Mouse (Mus musculus): Measurements from ENCODE around the gene Klhl6. TPM values are rescaled to one million over a fixed set of nuclear protein-coding genes. Genes with fewer than 3 reads are reported as not detected.
A peak's percentile ranks its signal among the peaks of the same experiment; 100 is the strongest.

Klhl6 gene
- total and polyA plus RNA-seq, 2 experiments from 2014 or later, result 3.0 to 3.2 TPM

DNA sequence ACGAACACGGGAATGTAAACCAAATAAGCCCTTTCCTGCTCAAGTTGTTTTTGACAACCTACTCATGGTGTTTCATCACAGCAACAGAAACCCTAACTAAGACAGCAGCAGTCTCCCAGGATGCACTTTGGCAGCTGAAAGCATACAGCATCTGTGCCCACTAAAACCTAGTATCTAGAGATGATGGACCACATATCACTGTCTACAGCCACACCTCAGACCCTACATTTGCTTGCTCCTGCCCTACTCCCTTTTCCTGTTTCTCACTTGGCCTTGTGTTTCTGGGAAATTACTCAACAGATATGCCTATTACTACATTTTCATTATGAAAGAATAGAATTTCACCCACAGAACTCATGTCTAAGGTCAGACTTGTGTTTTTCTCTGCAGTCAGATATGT lies 70.3 kb downstream of the Klhl6 start:
- Histone ChIP-seq H3K27me3 (ENCODE audit: insufficient read depth, low read length) (no peaks in the 10 kb centered on the region), H3K9ac (no peak overlapping the region), H3K27ac (ENCODE audit: low read depth, low read length) (no peak overlapping the region), H3K4me2 (ENCODE audit: low read depth) (no peak overlapping the region), H3K36me3 (ENCODE audit: insufficient read depth) (no peaks in the 10 kb centered on the region), H3K9me3 (ENCODE audit: low read length) (no peaks in the 10 kb centered on the region), H3K4me1 (ENCODE audit: insufficient read depth) (no peaks in the 10 kb centered on the region), H3K4me3 (ENCODE audit: low read depth, low read length) (no peak overlapping the region)
- no peak for TF ChIP-seq CTCF (IDR thresholded peaks at IDR 0.05; ENCODE audit: low read depth)
- WGBS, result 72% methylated on average over 2 of the region's 2 CpGs
- ATAC-seq (no peak), DNase-seq (no peak)

- Histone ChIP-seq H3K27me3 (ENCODE audit: insufficient read depth, low read length) (no peaks in the 10 kb centered on the region), H3K4me2 (ENCODE audit: low read depth) (no peak overlapping the region), H3K4me1 (ENCODE audit: insufficient read depth) (no peaks in the 10 kb centered on the region), H3K9me3 (ENCODE audit: low read length) (no peaks in the 10 kb centered on the region), H3K27ac (ENCODE audit: low read depth, low read length) (no peak overlapping the region), H3K36me3 (ENCODE audit: insufficient read depth) (no peaks in the 10 kb centered on the region), H3K4me3 (ENCODE audit: low read depth, low read length) (no peak overlapping the region), H3K9ac (no peak overlapping the region)
- ATAC-seq, result no peak
- 66% methylated on average over 3 of the region's 3 CpGs for WGBS
- DNase-seq, result no peak
- TF ChIP-seq CTCF (IDR thresholded peaks at IDR 0.05; ENCODE audit: low read depth), result no peak
Measured at GRCm38 (mm10) chr16:19908291-19908690, 74.5 kb downstream of the Klhl6 start.

- no peaks in the 10 kb centered on the region for H3K9me3 ChIP-seq (ENCODE audit: low read length)
- H3K4me1 ChIP-seq (ENCODE audit: insufficient read depth), result no peaks in the 10 kb centered on the region
- DNase-seq (peak; percentile 57), ATAC-seq (peak; percentile 58; the same call in 1 of the 2 replicates)
- no peak overlapping the region for H3K9ac ChIP-seq
- WGBS, result 38% methylated on average over 2 of the region's 2 CpGs
- no peak overlapping the region for H3K4me3 ChIP-seq (ENCODE audit: low read depth, low read length)
- H3K36me3 ChIP-seq (ENCODE audit: insufficient read depth), result no peaks in the 10 kb centered on the region
- H3K27me3 ChIP-seq (ENCODE audit: insufficient read depth, low read length), result no peaks in the 10 kb centered on the region
- peak; percentile 67 for TF ChIP-seq CTCF (IDR thresholded peaks at IDR 0.05; ENCODE audit: low read depth)
- no peak overlapping the region for H3K27ac ChIP-seq (ENCODE audit: low read depth, low read length)
- no peak overlapping the region for H3K4me2 ChIP-seq (ENCODE audit: low read depth)
Measured at GRCm38 (mm10) chr16:19907103-19907502, 75.7 kb downstream of the Klhl6 start.

DNA sequence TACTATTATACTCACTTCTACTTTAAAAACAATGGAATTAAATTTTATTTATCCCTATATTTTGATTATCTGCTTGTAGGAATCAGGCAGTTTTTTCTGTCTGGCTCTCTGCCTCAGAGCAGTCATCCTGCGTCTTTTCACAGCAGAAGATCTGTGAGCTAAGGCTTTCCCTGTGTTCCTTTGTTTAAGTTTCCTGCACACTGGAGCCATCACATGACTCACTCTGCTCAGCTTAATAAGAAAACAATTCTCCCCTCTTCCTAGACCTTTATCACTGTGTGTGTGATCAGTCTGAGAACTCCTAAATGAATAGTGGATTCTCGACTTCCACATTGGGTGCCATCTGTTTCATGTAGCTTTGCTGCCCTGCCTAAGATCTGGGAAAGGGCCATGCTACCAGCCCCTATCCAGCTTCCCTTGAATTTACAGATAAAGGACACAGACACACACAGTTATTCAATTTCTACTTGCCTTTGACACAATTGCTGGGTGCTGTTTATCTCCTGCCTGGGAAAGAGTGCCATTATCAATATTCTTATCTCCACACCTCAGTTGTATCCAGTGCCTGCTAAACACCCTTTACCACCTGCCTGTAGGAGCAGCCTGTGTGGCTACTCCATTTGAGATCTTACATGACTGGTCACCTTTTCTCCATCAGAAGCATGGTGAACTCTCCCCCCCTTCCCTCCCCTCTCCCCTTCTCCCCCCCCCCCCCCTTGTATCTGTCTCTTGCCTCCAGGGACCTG lies 77.9 kb downstream of the Klhl6 start:
- DNase-seq, result no peak
- Histone ChIP-seq H3K27ac (ENCODE audit: low read depth, low read length) (no peak overlapping the region), H3K27me3 (ENCODE audit: insufficient read depth, low read length) (no peaks in the 10 kb centered on the region), H3K36me3 (ENCODE audit: insufficient read depth) (no peaks in the 10 kb centered on the region), H3K4me3 (ENCODE audit: low read depth, low read length) (no peak overlapping the region), H3K4me2 (ENCODE audit: low read depth) (no peak overlapping the region), H3K9ac (no peak overlapping the region), H3K4me1 (ENCODE audit: insufficient read depth) (no peaks in the 10 kb centered on the region), H3K9me3 (ENCODE audit: low read length) (no peaks in the 10 kb centered on the region)
- WGBS, result 39% methylated on average over 2 of the region's 2 CpGs
- no peak for TF ChIP-seq CTCF (IDR thresholded peaks at IDR 0.05; ENCODE audit: low read depth)
- ATAC-seq, result no peak

DNA sequence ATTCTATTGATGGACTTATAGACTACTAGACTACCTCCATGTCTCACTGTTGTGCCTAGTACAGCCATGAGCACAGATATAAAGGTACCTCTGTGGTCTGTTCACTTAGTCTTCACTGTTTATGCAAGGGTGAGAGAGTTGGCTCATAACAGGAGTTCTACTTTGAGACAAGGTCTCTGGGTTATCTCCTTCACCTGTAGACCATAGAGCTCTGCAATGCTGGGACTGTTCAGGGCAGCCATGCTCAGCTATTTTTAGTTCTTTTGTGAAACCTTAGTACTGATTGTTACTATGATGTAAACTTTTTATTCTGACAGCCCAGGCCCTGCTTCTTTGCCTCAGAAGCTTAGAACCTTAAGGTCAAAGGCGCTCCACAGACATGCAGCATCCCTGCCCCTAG lies 79.0 kb downstream of the Klhl6 start:
- no peak for TF ChIP-seq CTCF (IDR thresholded peaks at IDR 0.05; ENCODE audit: low read depth)
- Histone ChIP-seq H3K4me1 (ENCODE audit: insufficient read depth) (no peaks in the 10 kb centered on the region), H3K4me3 (ENCODE audit: low read depth, low read length) (no peak overlapping the region), H3K9ac (no peak overlapping the region), H3K36me3 (ENCODE audit: insufficient read depth) (no peaks in the 10 kb centered on the region), H3K4me2 (ENCODE audit: low read depth) (no peak overlapping the region), H3K9me3 (ENCODE audit: low read length) (no peaks in the 10 kb centered on the region), H3K27me3 (ENCODE audit: insufficient read depth, low read length) (no peaks in the 10 kb centered on the region), H3K27ac (ENCODE audit: low read depth, low read length) (no peak overlapping the region)
- no peak for ATAC-seq
- 96% methylated on average over 1 of the region's 1 CpGs for WGBS
- no peak for DNase-seq

Other genes starting within 250 kb of the Klhl6 start
- gene B3gnt5, start 222.8 kb downstream of the Klhl6 start, total RNA-seq (2014; rRNA removed), result 45.4 and 50.4 TPM in 2 replicates
- gene B3gnt5, start 222.8 kb downstream of the Klhl6 start, polyA plus RNA-seq (2015; fragmentation: Nextera tagmentation; extraction: Ambion mirVana), result 25.9 and 28.6 TPM in 2 replicates
- 97.9 and 130 TPM in 2 replicates for gene Klhl24, start 114.5 kb upstream of the Klhl6 start, total RNA-seq (2014; rRNA removed)
- gene Klhl24, start 114.5 kb upstream of the Klhl6 start, polyA plus RNA-seq (2015; fragmentation: Nextera tagmentation; extraction: Ambion mirVana), result 32.2 and 43.1 TPM in 2 replicates
- gene Yeats2, start 158.0 kb upstream of the Klhl6 start, total RNA-seq (2014; rRNA removed), result 36.0 and 43.9 TPM in 2 replicates
- 5.6 and 10.1 TPM in 2 replicates for gene Yeats2, start 158.0 kb upstream of the Klhl6 start, polyA plus RNA-seq (2015; fragmentation: Nextera tagmentation; extraction: Ambion mirVana)

Measured in forebrain, postnatal 0 days (tissue).